Mouse (Mus musculus) mouse embryonic stem cell (cell line): ENCODE measurements around the gene Ubtf.

Experiments used
- in situ Hi-C, 2 experiments: fragments of 300-500 bp; cut with MboI; formaldehyde crosslinking; loops; 1 replicate in 1 of 2; 3 replicates in 1 of 2; pipeline ENCODE4 v1.14.3; 2019 to 2020; ENCODE audit warnings: low sequenced_read_pairs in 2 of 2, low pct_unique_long_range_greater_than_20kb in 1 of 2, mixed read lengths in 1 of 2; ENCODE audit not compliant: unreplicated experiment in 1 of 2

Ubtf gene

DNA sequence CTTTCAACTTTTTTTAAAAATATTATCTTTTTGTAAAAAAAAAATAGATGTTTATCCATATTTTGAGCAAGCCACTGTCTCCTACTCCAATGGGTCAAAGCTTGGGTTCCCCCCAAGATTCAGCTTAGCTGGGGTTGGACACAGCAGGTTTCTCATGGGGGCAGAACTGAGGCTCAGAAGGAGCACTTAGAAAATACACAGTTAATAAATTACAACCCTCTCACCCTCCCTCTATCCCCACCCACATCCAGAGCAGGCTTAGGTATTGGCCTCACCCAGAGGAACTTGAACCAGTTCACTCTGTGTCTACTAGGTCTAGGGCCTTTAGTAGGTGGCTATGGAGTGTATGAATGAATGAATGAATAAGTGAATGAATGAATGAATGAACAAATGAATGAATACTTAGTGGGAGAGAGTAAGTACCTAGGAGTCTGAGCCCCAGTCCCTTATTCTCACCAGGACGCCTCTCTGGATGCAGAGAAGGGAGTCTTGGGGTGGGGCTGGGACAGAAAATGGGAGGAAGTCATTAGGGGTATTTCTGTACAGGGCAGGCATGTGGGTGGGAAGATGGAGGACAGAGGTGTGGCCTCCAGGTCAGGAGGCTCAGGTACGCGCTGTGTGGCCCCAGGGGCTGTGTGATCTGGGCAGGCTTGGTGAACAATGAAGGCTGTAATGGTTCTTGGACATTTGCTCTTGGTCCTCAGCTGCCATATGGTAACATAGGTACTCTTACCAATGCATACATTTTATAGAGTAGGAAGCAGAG lies 29.8 kb upstream of the Ubtf start:
- in situ Hi-C loops: no loop called here

DNA sequence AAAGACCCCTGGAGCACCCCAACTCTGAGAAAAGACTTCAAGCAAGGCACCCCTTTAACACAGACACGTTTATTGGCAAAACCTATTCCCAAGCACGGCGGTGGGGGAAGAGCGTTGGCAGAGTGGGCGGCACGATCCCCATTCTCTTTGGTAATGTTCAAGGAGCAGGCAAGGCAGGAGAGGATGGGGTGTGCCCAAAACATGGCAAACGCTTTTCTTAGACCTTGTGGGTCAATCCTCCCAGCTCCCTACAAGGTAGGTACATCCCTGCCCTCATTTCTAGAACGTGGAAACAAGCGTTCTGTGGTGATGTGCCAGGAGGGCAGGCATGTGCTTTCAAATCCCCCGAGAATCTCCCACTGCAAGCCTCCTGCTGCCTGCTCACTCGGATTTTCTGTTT lies 29.2 kb upstream of the Ubtf start:
- in situ Hi-C loops: no loop called here

DNA sequence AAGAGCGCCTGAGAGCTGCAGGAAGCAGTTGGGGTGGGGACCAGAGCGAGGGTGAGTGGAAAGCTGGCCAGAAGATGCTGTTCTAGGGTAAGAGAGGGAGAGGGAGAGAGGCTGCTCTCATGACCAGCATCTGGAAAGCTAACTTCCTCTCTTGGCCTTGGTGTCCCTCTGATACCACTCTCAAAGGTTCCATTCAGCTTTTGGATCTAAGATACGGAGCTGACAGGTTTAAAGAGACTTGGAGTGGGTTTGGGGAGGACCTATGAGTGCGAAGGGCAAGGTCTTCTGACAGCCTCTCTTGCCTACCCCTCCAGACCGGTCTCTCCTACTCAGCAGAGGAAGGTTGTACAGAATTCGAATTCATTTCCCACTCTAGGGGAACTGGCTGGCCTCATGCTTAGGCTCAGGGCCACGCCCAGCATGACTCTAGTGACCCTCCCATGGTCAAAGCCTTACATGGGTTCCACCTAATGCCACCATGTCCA lies 28.6 kb upstream of the Ubtf start:
- in situ Hi-C loops: no loop called here

DNA sequence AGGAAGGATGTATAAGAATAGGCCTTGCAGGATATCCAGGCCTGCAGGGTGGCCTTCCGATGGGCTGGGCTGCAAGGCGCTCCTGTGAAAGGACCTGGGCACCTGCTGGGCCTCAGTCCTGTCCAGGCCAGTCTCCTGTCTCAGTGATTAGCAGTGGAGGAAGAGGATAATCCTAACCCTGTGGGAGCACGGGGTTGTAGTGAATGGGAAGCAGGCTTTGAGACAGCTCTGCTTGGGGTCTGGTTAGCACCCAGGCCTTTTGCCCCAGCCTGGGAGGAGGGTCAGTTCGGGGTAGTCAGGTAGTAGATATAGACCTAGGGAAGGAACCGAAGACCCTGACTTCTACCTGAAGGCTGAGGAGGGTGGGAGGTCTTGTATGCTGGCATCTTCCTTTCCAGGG lies 28.1 kb upstream of the Ubtf start:
- in situ Hi-C loops: no loop called here

DNA sequence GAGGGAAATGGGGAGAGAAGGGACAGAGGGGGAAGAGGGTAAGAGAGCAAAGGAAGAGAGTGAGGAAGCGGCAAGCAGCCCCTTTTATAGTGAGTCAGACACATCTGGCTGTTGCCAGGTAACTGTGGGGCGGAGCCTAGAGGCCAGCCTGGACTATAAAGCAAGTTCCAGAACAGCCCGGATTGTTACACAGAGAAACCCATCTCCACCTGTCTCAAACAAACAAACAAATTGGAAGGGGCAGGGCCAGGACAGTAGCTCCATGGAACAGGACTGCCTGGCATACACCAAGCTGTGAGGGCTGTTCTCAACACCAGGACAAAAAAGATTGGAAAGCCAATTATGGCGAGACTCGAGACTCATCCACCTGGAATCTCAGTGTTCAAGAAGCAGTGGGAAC lies 27.4 kb upstream of the Ubtf start:
- in situ Hi-C loops: no loop called here

DNA sequence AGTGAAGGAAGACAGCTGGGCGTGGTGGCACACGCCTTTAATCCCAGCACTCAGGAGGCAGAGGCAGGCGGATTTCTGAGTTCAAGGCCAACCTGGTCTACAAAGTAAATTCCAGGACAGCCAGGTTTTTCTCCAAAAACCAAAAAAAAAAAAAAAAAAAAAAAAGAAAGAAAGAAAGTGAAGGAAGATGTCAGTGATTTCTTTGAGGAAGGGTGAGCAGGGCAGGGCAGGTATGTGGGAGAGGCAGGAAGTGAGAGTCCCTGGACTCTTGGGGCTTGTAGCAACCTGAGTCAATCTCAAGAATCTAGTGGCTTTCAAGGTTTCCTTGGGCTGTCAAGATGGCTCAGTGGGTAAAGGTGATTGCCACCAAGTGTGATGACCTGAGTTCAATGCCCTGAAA lies 24.9 kb upstream of the Ubtf start:
- in situ Hi-C loops: no loop called here

DNA sequence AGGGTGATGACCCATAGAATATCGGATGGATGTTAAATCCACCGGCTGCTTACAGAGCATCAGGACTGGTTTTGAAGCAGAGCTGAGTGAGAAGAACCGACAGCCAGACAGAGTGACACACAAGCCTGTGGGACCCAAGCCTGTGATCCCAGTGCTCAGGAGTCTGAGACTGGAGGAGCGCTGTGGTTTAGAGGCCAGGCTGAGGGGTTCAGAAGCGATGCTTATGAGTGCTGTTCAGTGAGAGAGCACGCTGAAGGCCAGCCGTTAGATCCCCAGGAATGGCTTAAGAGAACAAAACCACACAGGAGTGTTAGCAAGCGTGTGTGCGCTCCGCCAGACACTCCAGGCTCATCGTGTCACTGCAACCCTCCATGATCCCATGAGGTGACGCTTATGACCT lies 23.2 kb upstream of the Ubtf start:
- in situ Hi-C loops: no loop called here

DNA sequence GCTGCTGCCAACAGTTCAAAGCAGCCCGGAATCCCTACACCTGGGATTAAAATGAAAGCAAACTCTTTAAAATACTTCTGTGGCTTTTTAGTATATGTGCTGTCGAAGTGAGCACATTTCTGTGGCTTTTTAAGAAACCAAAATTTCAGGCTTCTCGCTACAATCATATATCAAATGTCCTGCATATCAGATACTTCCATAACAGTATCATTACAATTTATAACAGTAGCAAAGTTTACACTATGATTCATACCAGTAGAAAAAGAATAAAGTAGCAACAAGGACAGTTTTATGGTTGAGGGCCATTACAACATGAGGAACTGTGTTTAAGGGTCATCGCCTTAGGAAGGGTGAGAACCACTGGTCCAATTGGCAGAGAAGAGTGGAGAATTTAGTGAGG lies 21.6 kb upstream of the Ubtf start:
- in situ Hi-C loops: no loop called here

DNA sequence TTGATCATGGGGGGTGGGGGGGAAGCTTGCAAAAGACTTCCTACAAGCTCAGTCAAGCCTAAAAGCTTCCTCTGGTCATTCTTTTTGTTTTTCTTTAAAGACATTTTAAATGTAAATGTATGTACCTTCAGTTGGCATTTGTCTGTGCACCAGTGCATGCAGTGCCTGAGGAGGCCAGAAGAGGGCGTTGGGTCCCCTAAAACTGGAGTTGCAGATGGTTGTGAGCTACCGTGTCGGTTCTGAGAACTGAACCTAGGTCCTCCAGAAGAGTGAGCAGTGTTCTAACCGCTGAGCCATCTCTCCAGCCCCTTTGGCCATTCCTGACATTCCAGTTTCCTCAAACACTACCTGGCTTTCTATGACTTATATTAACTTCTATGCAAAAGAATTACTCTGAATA lies 20.1 kb upstream of the Ubtf start:
- in situ Hi-C loops: no loop called here

DNA sequence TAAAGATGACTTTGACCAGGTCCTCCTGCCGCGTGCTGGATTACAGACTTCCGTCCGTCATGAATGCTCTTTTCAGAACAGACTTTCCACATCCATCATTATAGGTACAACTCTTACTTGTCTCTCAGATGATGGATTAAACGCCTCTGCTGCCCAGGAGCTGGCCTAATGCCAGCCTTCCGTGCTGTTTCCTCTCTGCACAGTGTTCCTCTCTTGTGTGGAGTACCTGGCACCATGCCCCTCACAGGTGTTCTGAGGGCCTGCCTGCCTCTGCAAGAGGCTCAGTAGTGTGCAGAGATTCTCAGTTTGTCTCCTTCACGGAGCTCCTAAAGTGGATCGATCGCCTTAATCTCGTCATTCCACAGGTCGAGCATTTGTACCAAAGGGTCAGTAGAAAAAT lies 19.7 kb upstream of the Ubtf start:
- in situ Hi-C loops: no loop called here

DNA sequence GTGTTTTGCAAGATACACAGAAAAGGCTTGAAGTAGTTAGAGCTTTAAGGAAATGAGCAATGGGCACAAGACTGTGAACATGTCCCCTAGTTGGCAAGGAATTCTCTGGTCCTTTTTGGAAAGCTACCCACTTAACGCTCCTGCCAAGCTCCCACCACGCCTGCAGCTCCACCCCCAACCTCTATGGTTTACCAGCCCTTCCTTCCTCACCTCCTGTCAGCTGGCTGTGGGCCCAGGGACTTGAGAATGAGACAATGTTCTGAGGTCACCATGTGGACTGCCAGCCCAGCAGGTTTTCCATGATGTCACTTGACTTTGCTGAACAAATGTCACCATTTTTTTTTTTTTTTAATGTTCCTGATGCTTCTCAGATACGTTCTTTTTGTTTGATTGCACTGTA lies 19.0 kb upstream of the Ubtf start:
- in situ Hi-C loops: no loop called here

DNA sequence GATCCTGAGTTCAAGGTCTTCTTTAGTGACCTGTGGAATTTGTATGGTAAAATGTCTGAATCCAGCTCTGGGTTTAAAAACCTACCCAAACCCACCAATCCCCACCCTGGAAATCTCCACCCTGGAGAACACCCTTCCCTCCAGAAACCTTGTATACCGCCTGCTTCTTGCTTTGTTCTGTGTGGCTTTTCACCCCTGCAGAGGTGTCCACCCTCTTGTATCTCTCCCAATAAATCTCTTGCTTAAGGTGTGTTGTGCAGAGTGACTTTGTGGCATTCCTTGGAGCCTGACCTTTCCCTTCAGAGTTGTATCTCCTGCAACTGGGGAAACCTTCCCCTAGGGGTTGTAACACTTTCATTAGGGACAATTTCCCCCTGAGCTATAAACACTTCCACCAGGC lies 18.4 kb upstream of the Ubtf start:
- in situ Hi-C loops: no loop called here

DNA sequence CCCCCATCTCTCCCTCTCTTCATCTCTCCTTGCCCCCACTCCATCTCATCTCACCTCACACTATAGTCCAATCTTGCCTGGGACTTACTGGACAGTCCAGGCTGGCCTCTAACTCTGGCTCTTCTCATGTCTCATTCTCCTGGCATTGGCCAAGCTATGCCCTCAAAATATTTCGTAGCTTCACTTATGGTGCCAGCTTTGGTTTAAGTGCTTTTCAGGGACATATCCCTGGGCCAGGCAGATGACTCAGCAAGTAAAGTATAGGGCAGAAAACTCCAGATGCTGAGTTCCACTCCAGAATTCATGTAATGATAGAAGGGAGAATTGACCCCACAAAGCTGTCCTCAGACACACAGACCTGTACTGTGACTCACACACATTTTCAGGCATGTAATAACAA lies 16.6 kb upstream of the Ubtf start:
- in situ Hi-C loops: no loop called here

DNA sequence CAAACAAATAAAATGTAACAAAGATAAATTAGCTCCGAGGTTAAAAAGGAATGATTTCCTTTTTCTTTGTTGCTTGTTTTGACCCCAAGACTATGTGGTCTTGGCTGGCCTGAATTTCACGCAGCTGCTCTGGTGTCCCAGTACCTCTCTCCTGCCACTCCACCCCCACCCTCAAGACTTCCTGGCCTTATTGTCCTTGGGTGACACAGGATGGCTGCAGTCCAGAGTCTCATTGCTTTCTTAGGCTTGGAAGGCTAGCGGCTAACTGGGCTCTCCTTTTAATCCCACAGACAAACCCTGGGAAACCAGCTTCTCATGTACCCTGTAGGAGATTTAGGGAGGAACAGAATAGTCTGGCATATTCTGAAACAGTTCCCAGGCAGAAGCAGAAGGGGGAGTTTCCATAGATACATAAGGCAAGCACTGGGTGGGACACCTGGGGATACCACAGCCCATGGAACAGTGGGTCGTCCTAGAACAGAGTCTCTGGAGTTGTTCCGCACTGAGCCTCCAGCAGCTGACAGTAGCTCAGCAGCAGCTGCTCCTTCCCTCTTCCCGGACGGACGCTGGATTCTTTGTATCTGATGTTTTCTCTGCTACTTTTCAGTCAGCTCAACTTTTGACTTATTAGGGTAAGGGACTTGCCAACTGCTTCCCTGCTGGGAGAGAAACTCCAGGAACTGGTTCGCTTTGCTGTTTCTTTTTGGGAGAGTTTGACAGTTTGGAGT lies 15.6 kb upstream of the Ubtf start:
- in situ Hi-C loops: no loop called here

DNA sequence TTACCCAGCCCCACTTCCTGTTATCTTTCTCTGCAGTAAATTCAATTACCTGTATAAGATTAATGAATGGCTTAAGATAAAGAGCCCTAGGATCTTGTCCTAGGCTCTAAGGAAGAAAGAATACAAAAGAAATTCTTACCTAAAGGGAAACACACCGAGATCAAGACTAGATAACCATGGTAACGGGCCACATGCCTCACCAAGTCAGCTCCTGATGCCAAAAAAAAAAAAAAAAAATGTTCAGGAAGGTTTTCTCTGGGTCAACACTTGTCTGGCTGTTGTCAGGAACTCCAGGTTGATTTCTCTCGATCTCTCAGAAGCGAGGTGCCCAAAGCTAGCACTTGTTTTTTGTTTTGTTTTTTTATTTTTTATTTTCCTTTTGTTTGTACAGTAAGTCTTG lies 14.5 kb upstream of the Ubtf start:
- in situ Hi-C loops: no loop called here

DNA sequence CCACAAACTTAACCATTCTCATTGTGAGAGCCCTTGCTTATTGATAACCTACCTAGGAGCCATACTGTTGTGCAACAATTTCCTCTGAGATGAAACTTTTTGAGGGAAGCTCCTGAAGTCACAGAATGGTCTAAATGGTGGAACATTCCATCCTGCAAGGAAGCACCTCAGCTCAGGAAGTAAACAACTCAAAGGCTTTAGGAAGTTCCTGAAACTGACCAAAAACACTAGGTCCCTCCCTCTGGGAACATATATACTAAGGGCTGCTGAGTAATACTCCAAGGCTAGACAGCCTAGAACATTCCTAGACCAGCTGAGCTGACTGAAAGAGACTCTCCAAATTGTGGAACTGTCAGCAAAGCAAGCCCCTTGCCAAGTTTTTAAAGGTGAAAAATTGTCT lies 13.5 kb upstream of the Ubtf start:
- in situ Hi-C loops: no loop called here

DNA sequence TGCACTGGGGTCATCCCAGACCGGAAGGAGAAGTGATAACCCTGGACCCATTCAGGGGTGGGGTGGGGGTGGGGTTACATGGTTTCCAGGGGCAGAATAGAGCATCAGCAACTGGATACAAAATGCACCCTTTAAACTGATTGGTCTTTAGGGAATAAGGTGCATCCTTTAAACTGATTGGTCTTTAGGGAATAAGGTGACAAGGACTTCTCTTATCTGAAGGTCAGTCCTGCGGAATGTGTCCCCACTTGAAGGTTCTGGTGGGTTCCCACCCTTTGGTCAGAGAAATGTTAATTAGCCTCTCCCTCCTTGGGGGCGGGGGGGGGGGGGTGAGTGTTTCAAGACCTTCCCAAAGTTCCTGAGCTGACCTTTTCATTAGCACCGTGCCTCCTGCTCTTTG lies 12.3 kb upstream of the Ubtf start:
- in situ Hi-C loops: no loop called here

DNA sequence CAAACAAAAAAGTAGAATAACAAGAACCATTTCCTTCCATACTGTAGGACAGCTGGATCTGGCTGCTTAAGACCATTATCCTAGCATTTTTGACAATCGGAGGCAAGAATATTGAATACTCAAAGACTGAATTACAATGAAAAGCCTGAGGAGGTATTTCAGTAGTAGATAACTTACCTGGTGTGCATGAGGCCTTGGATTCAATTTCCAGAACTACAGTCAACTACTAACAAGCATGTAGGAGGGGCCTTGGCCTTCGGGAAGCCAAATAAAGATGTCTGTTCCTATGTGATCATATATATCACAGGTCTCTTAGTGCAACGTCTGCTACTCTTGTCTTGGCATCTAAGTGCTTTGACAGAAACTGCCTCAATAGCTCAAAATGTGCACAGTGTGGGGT lies 10.5 kb upstream of the Ubtf start:
- in situ Hi-C loops: no loop called here

DNA sequence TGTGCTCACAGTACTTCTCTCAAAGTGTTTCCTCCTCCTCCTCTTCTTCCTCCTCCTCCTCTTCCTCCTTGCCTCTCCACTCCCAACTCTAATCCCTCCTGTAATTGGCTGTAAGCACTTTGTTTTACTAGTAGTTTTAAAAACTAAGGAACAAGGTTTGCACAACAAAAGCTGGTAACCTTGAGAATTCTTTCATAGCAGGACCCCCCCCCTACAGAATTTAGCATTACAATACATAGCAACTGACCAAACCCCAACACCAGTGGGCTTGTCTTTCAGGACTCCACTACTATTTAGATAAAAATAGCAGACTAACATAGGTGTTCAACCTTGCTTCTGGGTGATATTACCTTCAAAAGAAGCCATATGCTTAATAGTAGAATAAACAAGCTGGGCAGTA lies 10.0 kb upstream of the Ubtf start:
- in situ Hi-C loops: no loop called here

DNA sequence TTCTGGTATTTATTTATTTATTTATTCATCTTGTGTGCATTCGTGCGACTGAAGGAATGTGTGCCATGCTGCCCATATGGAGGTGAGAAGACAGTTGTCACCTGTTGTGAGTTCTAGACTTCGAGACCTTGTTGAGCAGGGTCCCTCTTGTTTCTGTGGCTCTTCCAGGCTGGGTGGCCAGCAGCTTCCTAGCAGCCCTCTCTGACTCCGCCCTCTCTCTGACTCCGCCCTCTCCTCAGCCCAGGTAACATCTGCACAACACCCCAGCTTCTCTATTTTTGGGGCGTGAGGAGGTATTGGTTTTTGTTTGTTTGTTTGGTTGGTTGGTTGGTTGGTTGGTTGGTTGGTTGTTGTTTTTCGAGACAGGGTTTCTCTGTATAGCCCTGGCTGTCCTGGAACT lies 8.3 kb upstream of the Ubtf start:
- in situ Hi-C loops: no loop called here
